Mouse (Mus musculus) induced T-regulatory cell, adult 2 months (primary cell): Measurements from ENCODE around the gene Grn.
"Not testable (repeated sequence)": the region's sequence is repeated elsewhere in the genome, so short reads cannot be mapped to it uniquely, and the experiment has no call there.

ENCODE experiments used
- DNase-seq: peaks from one replicate; pipeline ENCODE4 v3.0.0-alpha.2; 2012; ENCODE audit warnings: low read depth

The Grn gene

DNA sequence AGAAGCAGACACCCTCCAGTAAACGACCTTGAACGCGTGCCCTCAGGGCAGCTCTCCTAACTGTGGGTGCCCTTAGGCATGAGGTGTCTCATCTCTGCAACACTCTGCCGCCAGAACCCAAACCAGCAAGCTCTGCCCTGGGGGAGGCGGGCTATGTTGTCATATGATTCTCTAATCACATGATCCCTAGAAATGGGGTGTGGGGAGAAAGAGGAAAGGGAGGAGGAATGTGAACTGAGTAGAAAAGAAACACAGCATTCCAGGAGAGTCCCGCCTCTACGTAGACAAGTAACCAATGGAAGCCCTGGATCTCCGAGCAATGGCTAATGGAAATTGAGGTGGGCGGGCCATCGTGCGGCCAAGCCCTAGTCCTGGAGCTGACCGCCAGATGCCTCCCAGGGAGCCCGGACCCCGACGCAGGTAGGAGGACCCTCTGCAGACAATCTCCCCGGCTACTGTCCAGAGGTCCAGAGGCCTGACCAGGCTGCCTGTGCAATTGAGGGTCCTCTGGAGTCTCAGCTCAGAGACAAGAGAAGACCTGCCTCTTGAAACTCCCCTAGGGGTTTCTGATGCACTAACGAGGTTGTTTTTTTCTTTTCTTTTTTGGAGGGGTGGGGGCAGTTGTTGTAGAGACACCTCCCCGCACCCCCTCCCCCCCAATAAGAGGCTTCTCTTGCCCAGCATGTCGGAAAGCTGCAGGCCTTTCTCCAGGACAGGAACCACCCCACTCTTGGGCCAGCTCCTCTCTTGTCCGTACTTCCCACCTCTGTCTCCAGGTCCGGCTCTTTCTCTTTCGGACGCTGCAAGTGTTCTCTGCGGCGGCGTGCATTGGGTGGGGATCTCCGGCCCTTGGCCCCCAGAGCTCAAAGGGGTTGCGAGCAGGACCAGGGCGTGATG, at the start of gene Grn:
Grn (plus strand) TSS at position 195 of the 897 bp plus-strand sequence.
- DNase-seq: peak; percentile 84

DNA sequence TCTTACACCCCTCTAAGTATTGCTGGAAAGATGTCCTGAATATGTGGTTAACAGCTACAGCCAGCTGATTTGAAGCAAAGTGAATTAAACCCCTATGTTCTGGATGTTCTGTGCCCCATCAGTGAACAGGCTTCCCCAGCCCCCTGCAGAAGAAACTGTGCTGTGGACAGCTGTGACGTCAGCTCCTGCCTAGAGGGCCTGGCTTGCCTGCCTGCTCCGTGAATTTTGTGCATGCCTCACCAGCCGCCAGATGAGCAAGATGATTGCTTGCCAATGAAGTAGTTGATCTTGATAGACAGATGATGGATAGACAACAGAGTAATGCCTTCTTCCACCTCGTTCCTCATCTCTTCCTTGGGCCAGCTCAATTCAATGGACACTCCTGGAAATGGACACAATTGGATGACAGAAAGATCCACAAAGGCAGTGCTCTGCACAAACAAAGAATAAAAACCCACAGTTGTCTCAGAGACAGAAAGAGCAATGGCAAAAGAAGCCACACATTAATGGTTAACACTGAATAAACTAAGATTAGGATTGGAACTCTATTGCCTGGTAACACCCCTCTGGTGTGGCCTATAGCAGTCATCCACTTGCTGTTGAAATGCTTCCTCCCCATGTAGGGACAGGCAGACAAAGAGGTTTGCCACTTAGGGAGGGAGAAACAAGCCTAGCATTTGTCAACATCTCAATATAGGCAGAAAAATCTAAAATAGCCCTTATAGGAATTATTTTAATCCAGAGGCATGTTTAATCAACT, 48.6 kb upstream of the Grn start:
- no peak for DNase-seq

DNA sequence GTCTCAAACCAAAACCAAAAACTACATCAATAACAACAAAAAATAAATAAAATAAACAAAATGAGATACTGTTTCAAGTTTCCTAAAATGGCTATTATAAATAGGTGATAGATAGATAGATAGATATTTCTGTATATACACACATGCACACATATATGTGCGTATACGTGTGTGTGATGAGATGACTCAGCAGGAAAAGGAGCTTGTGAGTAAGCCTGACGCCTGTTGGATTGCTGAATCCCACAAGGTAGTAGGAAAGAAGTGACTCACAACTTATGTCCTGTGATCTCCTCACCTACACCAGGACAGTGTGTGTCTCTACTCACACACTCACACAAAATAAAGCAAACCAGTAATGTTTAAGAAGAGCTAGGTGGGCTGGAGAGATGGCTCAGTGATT, 47.3 kb upstream of the Grn start:
- DNase-seq: no peak

DNA sequence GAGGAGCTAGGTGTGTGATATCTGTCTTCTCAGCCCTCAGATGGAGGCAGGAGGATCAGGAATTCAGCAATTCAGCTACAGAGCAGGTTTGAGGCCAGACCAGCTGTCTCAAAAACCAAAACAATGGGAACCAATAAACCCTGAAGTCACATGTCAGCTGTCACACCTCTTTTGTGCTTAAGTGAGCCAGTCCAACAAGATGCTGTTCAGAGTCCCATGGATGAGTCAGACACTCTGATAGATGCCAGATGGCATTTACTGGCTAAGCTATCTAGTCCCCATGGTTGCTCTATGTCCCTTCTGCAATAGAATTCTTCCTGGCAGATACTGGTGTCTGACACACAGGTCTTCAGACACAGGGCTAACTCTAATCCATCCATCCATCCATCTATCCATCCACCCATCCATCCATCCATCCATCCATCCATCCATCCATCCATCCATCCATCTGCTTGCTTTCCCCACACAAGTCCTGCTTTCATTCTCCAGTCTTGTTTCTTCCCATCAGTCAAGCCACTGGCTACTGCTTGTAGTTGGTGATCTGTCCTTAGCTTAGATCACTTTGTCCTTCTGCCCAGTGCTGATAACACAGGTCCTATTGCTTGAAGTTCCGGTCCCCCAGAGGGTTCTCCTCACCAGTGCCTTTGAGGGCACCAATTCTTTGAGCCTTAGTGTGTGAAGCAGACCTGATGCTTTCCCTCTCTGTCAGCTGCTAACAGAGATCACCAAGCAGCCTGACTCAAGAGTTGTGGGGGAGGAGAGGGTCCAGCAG, 46.6 kb upstream of the Grn start:
- no peak for DNase-seq

DNA sequence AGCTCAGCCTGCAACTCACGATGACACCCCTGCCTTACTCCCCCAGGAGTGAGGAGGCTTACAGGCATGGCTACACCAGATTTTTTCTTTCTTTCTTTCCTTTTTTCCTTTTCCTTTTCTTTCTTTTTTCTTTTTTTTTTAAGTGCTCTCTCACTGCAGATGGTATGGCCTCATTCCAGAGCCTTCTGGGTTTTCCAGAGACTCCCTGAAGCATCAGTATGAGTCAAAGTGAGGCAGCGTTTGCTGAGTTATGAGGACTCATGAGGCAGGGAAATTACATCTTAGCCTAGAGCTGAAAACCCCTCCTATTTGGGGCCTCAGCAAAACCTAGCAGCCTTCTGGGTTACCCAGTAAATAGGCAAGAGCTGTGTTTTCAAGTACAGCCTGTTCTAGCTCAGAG, 45.7 kb upstream of the Grn start:
- DNase-seq: no peak

DNA sequence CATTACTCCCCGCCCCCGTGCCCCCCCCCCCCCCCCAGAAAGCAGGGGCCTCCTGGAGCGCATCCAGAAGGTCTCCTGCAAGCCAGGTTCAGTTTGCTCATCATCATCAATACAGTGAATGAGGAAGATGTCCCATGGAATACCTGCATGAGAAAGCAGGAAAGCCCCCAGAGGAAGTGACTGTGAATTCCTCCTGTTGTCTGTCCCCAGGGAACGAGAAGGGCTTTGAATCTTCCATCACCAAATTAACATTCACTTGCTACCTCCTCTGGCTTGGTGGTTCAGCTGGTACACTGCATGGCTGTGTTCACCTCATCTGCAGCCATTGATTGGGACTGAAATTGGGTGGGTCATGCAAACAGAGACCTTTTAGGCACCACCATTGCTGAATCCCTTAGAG, 45.0 kb upstream of the Grn start:
- DNase-seq: no peak

DNA sequence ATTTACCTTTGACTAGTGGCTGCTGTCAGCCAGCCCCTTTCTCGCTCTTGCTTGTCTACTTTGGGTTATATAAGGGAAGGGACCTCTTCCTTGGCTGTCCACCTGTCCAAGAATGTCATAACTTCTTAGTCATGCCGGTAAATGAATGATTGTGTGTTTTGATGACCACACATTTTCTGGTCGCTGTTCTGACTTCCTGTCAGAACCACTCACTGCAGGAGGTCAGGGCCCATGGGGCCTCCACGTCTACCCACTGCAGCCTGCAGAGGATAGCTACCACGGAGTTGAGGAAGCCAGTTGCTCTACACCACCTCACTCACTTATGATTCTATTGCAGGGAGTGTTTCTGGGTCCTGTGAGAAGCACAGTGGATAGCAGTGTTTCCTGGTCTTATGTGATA, 44.0 kb upstream of the Grn start:
- no peak for DNase-seq

DNA sequence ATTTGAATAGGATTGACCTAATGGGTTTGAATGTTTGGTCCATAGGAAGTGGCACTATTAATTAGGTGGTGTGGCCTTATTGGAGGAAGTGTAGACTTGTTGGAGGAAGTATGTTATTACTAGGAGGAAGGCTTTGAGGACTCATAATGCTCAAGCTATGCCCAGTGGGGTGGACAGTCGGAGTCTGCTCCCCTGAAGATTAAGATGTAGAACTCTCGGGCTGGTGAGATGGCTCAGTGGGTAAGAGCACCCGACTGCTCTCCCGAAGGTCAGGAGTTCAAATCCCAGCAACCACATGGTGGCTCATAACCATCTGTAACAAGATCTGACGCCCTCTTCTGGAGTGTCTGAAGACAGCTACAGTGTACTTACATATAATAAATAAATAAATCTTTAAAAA, 40.7 kb upstream of the Grn start:
- not testable (repeated sequence) for DNase-seq

DNA sequence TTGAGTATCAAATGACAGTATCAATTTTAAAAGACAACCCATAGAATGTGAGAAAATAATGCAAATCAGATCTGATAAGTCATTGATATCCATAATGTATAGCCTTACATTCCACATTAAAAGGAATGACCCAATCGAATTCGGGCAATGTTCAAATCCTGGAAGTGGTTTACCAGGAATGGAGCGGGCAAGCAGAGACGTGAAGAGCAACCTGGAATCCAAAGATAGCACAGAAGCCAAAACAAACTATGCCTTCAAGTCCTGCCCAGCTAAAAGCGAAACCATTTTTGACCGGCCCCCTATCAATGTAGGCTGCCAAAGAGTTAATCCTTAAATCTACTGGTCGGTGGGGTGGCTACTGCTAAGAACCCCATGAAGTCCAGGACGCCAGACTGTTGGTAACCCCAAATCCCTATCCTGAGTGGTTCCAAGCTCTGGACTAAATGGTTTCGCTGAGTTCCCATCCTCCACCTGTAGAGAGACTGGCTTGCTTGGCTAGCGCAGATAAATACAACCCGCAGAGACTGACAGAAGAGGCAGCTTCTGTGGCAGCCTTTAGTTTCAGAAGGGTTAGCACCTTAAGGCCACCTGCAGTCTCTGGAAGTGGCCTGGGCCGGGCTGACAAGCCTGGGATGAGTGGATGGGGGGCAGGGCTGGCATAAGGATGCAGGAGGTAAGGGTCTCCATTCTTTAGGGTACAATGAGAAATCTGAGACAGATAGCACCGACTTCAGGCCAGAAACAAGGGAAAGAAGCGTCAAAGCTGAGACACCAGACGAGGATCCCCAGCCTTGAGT, 37.5 kb upstream of the Grn start:
- no peak for DNase-seq

DNA sequence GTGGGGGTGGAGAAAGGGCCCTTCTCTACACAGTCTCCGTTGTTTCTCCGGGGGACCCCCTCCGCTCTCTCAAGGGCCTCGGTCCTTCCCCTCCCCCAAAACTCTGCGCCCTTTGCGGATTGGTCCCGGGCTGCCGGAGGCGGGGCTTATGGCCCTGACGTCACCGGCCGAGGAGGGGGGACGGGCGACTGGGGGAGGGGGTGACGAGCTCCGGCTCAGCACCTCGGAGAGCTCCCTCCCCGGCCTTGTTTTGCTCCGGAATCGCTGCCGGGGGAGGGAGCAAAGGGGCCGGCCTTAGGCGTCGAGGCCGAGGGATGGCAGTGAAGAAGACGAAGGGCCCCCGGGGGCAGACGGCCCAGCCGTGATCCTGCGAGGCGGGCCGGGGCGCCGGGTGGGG, 36.9 kb upstream of the Grn start, which contains the start of gene Rundc3a:
Rundc3a (plus strand) TSS at position 166 of the 397 bp plus-strand sequence.
- peak; percentile 85 for DNase-seq

DNA sequence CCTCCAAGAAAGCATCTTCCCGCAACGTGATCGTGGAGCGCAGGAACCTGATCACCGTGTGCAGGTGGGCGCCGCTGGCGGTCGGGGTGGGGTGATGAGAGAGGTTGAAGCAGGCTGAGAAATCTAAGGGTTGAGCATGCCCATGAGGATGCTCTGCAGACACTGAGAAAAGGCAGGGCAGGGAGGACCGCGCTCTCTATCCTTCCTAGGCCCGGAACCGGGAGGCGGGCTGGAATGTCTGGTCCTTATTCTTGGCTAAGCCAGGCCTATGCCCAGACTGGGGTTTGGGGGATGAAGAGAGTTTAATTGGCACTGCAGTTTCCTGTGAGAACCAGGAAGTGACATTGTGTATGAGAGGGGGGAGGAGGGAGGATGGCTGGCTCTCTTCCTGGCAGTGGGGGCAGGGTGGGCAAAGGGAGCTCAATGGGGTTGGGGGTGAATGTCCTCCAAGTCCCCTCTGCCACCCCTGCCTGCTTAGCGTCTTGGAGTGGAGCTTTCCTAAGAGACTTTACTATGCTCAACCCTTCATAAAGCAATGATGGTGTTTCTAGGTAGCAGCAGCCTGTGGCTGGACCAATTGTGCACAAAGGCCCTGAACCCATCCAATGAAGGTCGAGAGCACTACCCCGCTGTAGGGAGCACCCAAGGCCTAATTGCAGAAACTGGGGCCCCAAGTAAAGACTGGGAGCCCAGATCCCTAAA, 36.2 kb upstream of the Grn start:
- peak; percentile 37 for DNase-seq

DNA sequence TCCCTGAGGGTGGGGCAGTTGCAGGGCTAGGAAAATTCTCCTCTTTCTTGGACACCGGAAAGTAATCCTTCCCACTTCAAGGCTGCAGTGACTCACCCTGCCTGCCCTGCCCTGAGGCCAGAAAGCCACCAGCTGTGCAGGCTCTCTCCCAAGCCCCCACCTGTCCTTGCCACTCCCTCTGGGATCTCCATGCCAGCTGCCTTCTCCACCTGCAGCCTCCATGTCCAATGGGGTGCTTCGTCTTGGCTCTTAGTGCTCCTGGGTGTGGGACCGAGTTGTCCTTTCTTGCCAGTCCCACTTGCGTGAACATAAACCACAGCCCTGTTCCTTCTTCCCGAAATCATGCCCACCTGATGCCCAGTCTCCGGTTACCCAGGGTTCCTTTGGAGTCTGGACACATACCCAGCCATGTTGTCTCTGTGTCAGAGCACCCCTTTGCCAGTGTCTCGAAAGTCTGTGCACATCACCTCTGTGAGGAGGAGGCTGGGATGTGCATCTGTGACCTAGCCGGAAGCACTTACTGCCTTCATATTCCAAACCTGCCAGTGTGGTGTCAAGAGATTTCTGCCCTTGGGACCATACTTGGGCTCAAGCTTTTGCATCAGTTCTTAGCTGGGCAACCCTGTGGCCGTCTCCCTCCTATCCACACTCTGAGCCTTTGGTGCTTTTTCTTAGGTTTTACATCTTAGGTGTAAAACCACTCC, 35.5 kb upstream of the Grn start:
- no peak for DNase-seq

DNA sequence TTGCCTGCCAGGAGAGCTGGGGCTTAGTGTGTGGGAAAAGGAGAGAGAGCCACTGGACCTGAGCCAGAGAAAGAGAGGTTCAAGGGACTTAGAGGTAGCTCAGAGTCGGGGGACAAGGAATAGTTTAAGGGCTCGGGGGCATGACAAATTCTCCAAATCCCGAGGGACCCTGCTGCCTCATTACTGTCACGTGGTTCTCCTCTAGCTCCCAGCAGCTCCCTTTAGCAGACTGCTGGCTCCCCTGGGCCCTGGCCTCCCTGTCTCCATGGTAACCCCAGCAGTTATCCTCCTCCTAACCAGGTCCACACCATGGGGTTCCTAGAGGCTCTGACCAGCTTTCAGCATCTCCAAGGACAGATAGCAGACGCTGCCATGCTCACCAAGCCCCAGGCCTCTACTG, 34.9 kb upstream of the Grn start:
- DNase-seq: no peak

DNA sequence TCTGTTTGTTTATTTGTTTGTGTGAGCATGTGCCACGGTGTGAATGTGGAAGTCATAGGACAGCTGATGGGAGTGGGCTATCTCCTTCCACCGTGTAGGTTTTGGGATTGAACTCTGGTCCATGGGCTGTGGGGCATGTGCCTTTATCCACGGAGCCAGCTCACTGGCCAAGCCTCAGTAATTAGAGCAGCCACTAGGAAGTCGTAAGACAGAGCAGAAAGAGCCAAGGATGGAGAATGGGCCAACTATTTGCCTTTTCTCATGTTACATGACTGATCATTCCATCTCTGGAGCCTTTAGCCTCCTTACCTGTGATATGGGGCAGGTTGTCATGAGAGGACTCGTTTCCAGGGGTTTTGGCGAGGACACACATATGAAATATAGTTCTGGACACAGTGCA, 33.9 kb upstream of the Grn start:
- DNase-seq: no peak

DNA sequence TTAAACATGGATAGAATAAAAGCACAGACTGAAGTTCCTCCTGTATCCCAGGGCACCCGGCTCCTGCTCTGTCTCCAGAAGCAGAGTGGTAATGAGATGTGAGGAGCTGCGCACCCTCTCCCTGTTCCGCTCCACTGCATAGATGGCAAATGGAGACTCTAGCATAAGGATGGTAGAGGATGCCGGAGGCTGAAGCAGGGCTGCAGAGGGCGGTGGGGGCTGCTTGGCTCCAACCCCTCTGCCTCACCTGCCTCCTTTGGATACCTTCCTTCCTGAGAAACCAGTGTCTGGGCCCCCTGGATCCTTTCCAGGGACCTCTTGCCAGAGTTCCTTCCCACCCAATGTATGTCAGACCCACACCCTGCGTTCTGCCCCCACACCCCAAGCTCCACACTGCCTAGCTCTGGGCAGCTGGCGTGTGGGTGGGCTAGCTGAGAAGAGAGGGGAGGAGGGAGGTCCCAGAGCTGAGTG, 33.4 kb upstream of the Grn start:
- DNase-seq: no peak

DNA sequence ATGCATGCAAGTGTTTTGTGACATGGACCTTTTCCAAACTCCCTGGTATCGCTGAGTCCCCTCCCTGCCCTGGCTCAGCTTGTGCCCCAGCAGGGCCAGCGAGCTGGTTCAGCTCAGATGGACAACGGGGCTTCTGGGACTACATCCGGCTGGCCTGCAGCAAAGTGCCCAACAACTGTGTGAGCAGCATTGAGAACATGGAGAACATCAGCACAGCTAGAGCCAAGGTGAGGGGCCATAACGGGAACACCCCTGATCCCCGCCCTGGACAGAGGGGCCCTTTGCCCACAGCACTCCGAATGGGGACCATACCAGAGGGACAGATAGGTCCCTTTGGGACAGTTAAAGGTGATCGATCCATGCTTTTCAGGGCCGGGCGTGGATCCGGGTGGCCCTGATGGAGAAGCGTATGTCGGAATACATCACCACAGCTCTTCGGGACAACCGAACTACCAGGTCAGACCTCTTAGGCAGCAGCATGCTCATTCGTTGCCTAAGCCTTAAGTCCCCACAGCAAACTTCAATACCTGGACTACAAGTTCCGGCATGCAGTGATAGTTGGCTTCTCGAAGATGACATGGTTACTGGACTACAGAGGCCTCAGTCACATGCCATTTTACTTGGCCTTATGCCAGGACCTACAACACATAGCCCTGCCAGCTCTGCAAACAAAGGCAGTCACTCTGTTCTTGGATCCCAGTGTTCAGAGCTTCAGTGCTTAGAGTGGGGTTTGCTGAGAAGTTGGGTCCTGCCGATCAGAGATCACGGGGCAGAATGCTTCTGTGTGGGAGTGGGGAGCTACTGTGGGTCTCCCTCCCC, 31.9 kb upstream of the Grn start:
- no peak for DNase-seq

DNA sequence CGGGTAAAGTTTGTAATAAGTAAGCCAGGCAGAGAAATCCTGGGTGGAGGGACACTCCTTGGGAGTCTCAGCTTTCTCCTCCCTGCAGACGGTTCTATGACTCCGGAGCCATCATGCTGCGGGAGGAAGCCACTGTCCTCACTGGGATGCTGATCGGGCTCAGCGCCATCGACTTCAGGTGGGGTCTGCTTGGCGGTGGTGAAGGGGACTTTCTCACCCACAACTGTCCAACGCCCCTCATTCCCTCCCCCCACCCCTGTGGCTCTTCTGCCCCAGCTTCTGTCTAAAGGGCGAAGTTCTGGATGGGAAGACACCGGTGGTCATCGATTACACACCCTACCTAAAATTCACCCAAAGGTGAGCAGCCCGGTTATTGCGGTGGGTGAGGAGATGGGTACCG, 31.0 kb upstream of the Grn start:
- no peak for DNase-seq

DNA sequence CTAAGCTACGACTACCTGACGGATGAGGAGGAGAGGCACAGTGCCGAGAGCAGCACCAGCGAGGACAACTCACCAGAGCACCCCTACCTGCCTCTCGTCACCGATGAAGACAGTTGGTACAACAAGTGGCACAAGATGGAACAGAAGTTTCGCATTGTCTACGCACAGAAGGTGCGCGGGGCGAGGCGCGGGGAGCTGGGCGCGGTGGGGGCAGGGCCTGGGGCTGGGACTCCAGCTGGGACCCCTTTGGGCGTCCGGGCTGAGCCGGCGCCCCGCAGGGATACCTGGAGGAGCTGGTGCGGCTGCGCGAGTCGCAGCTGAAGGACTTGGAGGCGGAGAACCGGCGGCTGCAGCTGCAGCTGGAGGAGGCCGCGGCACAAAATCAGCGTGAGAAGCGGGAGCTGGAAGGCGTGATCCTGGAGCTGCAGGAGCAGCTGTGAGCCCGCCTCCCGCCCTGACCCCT, 30.5 kb upstream of the Grn start:
- DNase-seq: no peak

DNA sequence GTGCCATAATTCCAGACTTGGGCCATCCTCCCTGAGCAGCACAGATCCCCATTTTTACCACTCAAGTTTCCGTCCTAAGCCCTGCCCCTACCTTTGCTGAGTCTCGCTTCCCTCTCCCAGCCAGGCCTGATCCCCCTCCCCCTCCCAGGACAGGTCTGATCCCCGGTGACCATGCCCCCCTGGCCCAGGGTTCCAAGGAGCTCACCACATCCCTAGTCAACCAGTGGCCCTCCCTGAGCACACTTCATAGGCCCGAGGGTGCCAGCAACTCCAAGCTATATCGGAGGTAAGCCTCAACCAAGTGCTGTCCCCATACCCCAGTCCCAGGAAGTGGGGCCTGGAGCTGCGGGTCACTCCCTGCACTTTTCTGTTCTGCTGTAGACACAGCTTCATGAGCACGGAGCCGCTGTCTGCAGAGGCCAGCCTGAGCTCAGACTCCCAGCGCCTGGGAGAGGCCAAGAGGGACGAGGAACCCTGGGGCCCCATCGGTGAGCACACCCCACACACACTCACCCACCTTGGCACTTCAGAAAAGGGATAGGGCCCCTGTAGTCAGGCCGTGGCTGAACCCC, 29.5 kb upstream of the Grn start:
- no peak for DNase-seq
